ENCODE assay signal across 9 mouse cellular contexts in genomic region chr8:117464525-117464924, GRCm38 (mm10). TPM values are rescaled to one million over a fixed set of nuclear protein-coding genes. Genes with fewer than 3 reads are reported as not detected.
DNase-seq lines count a peak whose midpoint lies in the region; ATAC-seq and TF ChIP-seq lines count a peak whose summit lies in the region.
"Had no signal": no experiment of that assay in that cellular context is flagged by ENCODE, and none has a peak within 500 bp of the region (broad histone marks: within the 10 kb centered on the region; RNA-seq: fewer than 3 reads in every experiment).

No protein-coding gene starts in this region.

- ATAC-seq in midbrain, embryonic 11.5 days (ENCODE audit: low FRiP score): no peak

- no peaks in the 10 kb centered on the region for H3K4me1 ChIP-seq in thymus, adult 2 months (replicated peaks; ENCODE audit: control insufficient read depth, insufficient read depth, low read length)
- no peaks in the 10 kb centered on the region; the same call in 1 of the 2 replicates for H3K4me1 ChIP-seq in midbrain, embryonic 11.5 days (ENCODE audit: control insufficient read depth, insufficient read depth, low read length)

- DNase-seq in adrenal gland, postnatal 10 days: peak; percentile 33
- no peak for DNase-seq in adrenal gland, postnatal 4 days (ENCODE audit: low spot score in 2 of 2)
- DNase-seq in kidney, adult 9 months: peak; percentile 22
- no peak for DNase-seq in kidney, adult 11 months
- DNase-seq in thymus, adult 2 months: peak; percentile 27
- DNase-seq in thymus, adult 18-20 months: no peak
- peak; percentile 48 for DNase-seq in thymus, postnatal 4 days
- DNase-seq in midbrain, embryonic 11.5 days (ENCODE audit: low spot score, missing footprints): no peak

- no peak overlapping the region for H3K4me3 ChIP-seq in thymus, adult 2 months (ENCODE audit: control insufficient read depth, insufficient read depth, low read length)
- H3K4me3 ChIP-seq in midbrain, embryonic 11.5 days (ENCODE audit: low read depth, low read length): no peak overlapping the region
- H3K4me3 ChIP-seq: forebrain, embryonic 12.5 days had no signal

- no peaks in the 10 kb centered on the region for H3K9me3 ChIP-seq in midbrain, embryonic 11.5 days (ENCODE audit: control insufficient read depth, low read length)
- H3K9me3 ChIP-seq: forebrain, embryonic 12.5 days had no signal

- no peak for TF ChIP-seq CTCF in thymus, adult 2 months (IDR thresholded peaks at IDR 0.05; ENCODE audit: borderline replicate concordance, control insufficient read depth, extremely low read depth, insufficient read depth, low read length, poor library complexity)

- WGBS in thymus, adult 2 months: 96% methylated on average over 6 of the region's 6 CpGs
- WGBS in midbrain, embryonic 11.5 days: 94% methylated on average over 6 of the region's 6 CpGs

- no peaks in the 10 kb centered on the region for H3K27me3 ChIP-seq in thymus, adult 2 months (ENCODE audit: control insufficient read depth, insufficient read depth, low read length)
- no peaks in the 10 kb centered on the region for H3K27me3 ChIP-seq in midbrain, embryonic 11.5 days (ENCODE audit: control insufficient read depth, insufficient read depth, low read length)
- H3K27me3 ChIP-seq: forebrain, embryonic 12.5 days had no signal

- no peak for TF ChIP-seq POLR2A in thymus, adult 2 months (IDR thresholded peaks at IDR 0.05; ENCODE audit: control insufficient read depth, extremely low read depth, insufficient read depth, low read length, poor library complexity)

- no peak overlapping the region for H3K4me2 ChIP-seq in midbrain, embryonic 11.5 days
- H3K4me2 ChIP-seq: forebrain, embryonic 12.5 days had no signal

- no peak overlapping the region for H3K27ac ChIP-seq in thymus, adult 2 months (ENCODE audit: control insufficient read depth, insufficient read depth, low read length)
- no peak overlapping the region for H3K27ac ChIP-seq in midbrain, embryonic 11.5 days (ENCODE audit: low read depth, low read length)

- H3K9ac ChIP-seq in midbrain, embryonic 11.5 days (ENCODE audit: low read length): no peak overlapping the region
- H3K9ac ChIP-seq: forebrain, embryonic 12.5 days had no signal

- no peaks in the 10 kb centered on the region for H3K36me3 ChIP-seq in thymus, adult 2 months (ENCODE audit: control insufficient read depth, insufficient read depth, low read length)
- no peaks in the 10 kb centered on the region for H3K36me3 ChIP-seq in midbrain, embryonic 11.5 days (ENCODE audit: control insufficient read depth, insufficient read depth, low read length)
- H3K36me3 ChIP-seq: forebrain, embryonic 12.5 days had no signal

RNA-seq across cellular contexts. Expression of gene Plcg2, which starts 33.6 kb away (rescaled TPM):
- 1 to 10 TPM; 4.9 to 5.1 TPM for total RNA-seq in adrenal gland, postnatal 10 days (2021)
- 1 to 10 TPM; 5.5 to 6.2 TPM for total RNA-seq in adrenal gland, postnatal 4 days (2021)
- polyA plus RNA-seq in thymus, adult 2 months (2012; rRNA removed): 9.0 and 10.7 TPM in 2 replicates
- polyA plus RNA-seq in midbrain, embryonic 11.5 days (2014; fragmentation: Nextera tagmentation; extraction: Ambion mirVana): 2.2 and 2.3 TPM in 2 replicates

Comparison
In these comparisons a context has a peak if more than half of its experiments do, and no peak if none do; other contexts are left out.
1. DNase-seq: peak in adrenal gland, postnatal 10 days (single experiment), kidney, adult 9 months (single experiment), thymus, adult 2 months (single experiment) and thymus, postnatal 4 days (single experiment); none in adrenal gland, postnatal 4 days (0 of 2), kidney, adult 11 months (single experiment), thymus, adult 18-20 months (0 of 2) and midbrain, embryonic 11.5 days (single experiment).